ENCODE assay signal across 10 mouse cellular contexts in genomic region chr8:88299907-88300603, GRCm38 (mm10). TPM values are rescaled to one million over a fixed set of nuclear protein-coding genes. Genes with fewer than 3 reads are reported as not detected.
DNase-seq lines count a peak whose midpoint lies in the region; ATAC-seq and TF ChIP-seq lines count a peak whose summit lies in the region.
"Had no signal": no experiment of that assay in that cellular context is flagged by ENCODE, and none has a peak within 500 bp of the region (broad histone marks: within the 10 kb centered on the region; RNA-seq: fewer than 3 reads in every experiment).

No protein-coding gene starts in this region.

- no peaks in the 10 kb centered on the region for H3K36me3 ChIP-seq in kidney, embryonic 14.5 days (ENCODE audit: control insufficient read depth, insufficient read depth, low read length)

- peaks cover 66% of the 10 kb centered on the region for H3K4me1 ChIP-seq in bone marrow macrophage, adult 2 months (ENCODE audit: control insufficient read depth, insufficient read depth, low read length)
- 0 out of 2 replicates have a peak, but pooled peaks cover 4% of the 10 kb centered on the region for H3K4me1 ChIP-seq in kidney, embryonic 14.5 days (ENCODE audit: control insufficient read depth, insufficient read depth, low read length)

- TF ChIP-seq CTCF in bone marrow macrophage, adult 2 months (IDR thresholded peaks at IDR 0.05; ENCODE audit: low read depth, low read length) = no peak

- no peak for TF ChIP-seq POLR2A in bone marrow macrophage, adult 2 months (IDR thresholded peaks at IDR 0.05; ENCODE audit: borderline replicate concordance, low read depth, low read length)

- peak; percentile 29 for DNase-seq in layer of hippocampus, adult 11-12 months (ENCODE audit: low spot score)
- DNase-seq in layer of hippocampus, adult 18-20 months (ENCODE audit: low spot score in 2 of 2) = no peak
- peak; percentile 48 to 58 for DNase-seq in monocyte, adult 2 months (ENCODE audit: low read depth in 1 of 2, low spot score in 2 of 2)
- DNase-seq in cerebellum, adult 9-10 months = no peak
- DNase-seq in cerebellum, adult 9-11 months = no peak
- DNase-seq: cerebellum, adult 8-10 months; kidney, postnatal 36 days had no signal

- peak overlapping the region; percentile 43 for H3K4me3 ChIP-seq in bone marrow macrophage, adult 2 months (ENCODE audit: insufficient read depth, low read length)
- no peak overlapping the region for H3K4me3 ChIP-seq in kidney, embryonic 14.5 days (ENCODE audit: low read length)

- H3K4me2 ChIP-seq in kidney, embryonic 14.5 days (replicated peaks; ENCODE audit: low read depth, low read length) = no peak overlapping the region

- ATAC-seq in hematopoietic stem cell, adult 5-6 weeks (replicated peaks in 1 of 2; ENCODE audit: insufficient read depth in 1 of 2, low FRiP score in 2 of 2, low TSS enrichment in 1 of 2, low read depth in 1 of 2, poor library complexity in 2 of 2, severe bottlenecking in 2 of 2) = peak; percentile 75 to 93
- no peak for ATAC-seq in kidney, embryonic 14.5 days (ENCODE audit: low FRiP score, low TSS enrichment)

- peak overlapping the region; percentile 91 for H3K27ac ChIP-seq in bone marrow macrophage, adult 2 months (ENCODE audit: insufficient read depth, low read depth, low read length)
- no peak overlapping the region for H3K27ac ChIP-seq in kidney, embryonic 14.5 days (ENCODE audit: low read depth, low read length)

- no peaks in the 10 kb centered on the region for H3K9me3 ChIP-seq in kidney, embryonic 14.5 days (ENCODE audit: control insufficient read depth, low read length)

- H3K27me3 ChIP-seq in kidney, embryonic 14.5 days (ENCODE audit: control insufficient read depth, insufficient read depth, low read length) = no peaks in the 10 kb centered on the region

- H3K9ac ChIP-seq in kidney, embryonic 14.5 days (ENCODE audit: low read depth, low read length) = no peak overlapping the region

- 72% methylated on average over 10 of the region's 10 CpGs for WGBS in kidney, embryonic 14.5 days

RNA-seq across cellular contexts. Expression of gene Adcy7, which starts 27.9 kb away (rescaled TPM):
- total RNA-seq in layer of hippocampus, adult 18-20 months (2021) = 1 to 10 TPM; 2.2 to 3.3 TPM
- polyA plus RNA-seq in bone marrow macrophage, adult 2 months (2012; ENCODE audit: insufficient read depth, insufficient read length, missing spikeins) = 145 and 146 TPM in 2 replicates
- total RNA-seq in hematopoietic stem cell, adult 5-6 weeks (2017) = 51.4 and 64.2 TPM in 2 replicates
- 2.0 and 3.1 TPM in 2 replicates for polyA plus RNA-seq in kidney, embryonic 14.5 days (2014; fragmentation: Nextera tagmentation; extraction: Ambion mirVana)

Comparison
In these comparisons a context has a peak if more than half of its experiments do, and no peak if none do; other contexts are left out.
1. DNase-seq: peak in layer of hippocampus, adult 11-12 months (single experiment) and monocyte, adult 2 months (2 of 2); none in layer of hippocampus, adult 18-20 months (0 of 2), cerebellum, adult 9-10 months (single experiment) and cerebellum, adult 9-11 months (single experiment).
2. RNA of gene Adcy7, which starts 27.9 kb away (total RNA-seq): 51.4 to 64.2 TPM in hematopoietic stem cell, adult 5-6 weeks; 2.2 to 3.3 TPM in layer of hippocampus, adult 18-20 months; every median in the first group is over 10 times any median in the second.